Mouse (Mus musculus): ENCODE data around the gene Adamts3. TPM values are rescaled to one million over a fixed set of nuclear protein-coding genes. Genes with fewer than 3 reads are reported as not detected.

Gene Adamts3
- total RNA-seq, 2 experiments from 2014 or later = 28.9 to 40.2 TPM

- peak in 1 of 2 experiments; percentile 75 for DNase-seq (ENCODE audit: extremely low spot score in 1 of 2, low spot score in 1 of 2)
Observed at GRCm38 (mm10) chr5:89819531-89819930, 63.6 kb downstream of the Adamts3 start.

DNA sequence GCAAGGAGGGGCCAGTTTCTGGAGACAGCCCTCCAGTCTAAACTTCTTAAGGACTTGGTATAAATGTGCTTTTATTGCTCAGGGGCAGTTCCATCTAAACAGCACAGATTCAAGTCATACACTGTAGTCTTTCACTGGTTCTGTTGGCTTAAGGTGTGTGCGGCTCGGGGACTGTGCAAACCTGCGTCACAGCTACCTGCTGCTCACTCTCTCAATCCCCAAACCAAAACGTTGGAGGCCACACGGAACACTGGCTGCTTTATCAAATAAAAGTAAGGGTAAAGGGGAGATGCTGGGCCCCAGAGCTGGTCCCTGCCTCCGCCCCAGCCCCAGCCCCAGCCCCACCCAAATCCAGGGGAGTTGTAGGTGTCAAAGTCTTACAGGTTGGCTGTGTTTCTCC lies 66.5 kb downstream of the Adamts3 start:
- no peak for DNase-seq (ENCODE audit: extremely low spot score in 1 of 2, low spot score in 1 of 2)

- no peak for DNase-seq (ENCODE audit: extremely low spot score in 1 of 2, low spot score in 1 of 2)
Observed at GRCm38 (mm10) chr5:89814552-89814951, 68.6 kb downstream of the Adamts3 start.

DNA sequence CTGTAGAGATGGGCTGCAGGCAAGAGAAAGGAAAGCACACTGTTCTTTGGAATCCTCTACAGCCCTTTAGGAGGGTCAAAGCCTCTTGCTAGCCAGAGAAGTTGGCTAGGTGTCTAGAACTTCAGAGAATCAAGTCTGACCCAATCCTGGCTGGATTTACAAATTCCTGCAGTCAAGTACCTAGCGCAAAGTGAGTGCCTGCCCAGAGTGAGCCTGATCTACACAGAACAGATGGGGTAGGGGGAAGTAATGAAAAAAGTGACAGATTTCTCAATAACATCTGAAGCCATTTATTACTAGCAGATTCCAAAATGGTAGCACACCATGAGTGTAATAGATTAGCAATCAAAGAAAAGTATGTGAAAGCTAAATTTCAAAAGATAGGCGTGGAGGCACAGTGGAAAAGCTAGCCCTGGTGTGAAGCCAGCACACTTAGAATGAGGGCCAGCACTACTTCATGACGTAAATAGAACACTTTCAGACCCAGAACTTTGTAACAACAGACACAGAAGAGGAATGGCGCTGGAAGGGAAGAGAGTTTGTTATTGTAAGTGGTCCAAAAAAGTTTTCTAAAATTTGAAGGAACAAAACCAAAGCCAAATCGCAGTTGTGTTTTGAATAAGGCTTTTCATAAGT lies 82.8 kb downstream of the Adamts3 start:
- DNase-seq (ENCODE audit: extremely low spot score in 1 of 2, low spot score in 1 of 2) = no peak

GRCm38 (mm10) chr5:89793706-89794105 lies 89.4 kb downstream of the Adamts3 start:
- no peak for DNase-seq (ENCODE audit: extremely low spot score in 1 of 2, low spot score in 1 of 2)

DNA sequence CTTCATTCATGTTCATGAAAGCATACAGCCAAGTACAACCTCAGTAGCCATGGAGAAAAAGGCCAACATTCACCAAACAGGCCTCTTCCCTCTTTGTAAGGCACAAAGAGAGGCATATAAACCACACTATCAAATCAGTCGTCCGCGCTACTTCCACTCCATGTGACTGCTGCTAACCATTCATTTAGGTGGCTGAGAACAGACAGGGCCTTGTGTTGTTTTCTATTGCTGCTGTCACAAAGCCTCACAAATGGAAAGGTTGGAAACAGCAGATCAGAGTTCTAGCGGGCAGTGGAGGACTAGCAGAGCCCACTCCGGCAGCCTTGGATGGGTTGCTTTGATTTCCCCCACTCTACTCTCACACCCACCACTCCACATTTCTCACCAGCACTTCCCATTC lies 98.5 kb downstream of the Adamts3 start:
- no peak for DNase-seq (ENCODE audit: extremely low spot score in 1 of 2, low spot score in 1 of 2)

- DNase-seq (ENCODE audit: extremely low spot score in 1 of 2, low spot score in 1 of 2) = no peak
Observed at GRCm38 (mm10) chr5:89779823-89780222, 103.3 kb downstream of the Adamts3 start.

DNA sequence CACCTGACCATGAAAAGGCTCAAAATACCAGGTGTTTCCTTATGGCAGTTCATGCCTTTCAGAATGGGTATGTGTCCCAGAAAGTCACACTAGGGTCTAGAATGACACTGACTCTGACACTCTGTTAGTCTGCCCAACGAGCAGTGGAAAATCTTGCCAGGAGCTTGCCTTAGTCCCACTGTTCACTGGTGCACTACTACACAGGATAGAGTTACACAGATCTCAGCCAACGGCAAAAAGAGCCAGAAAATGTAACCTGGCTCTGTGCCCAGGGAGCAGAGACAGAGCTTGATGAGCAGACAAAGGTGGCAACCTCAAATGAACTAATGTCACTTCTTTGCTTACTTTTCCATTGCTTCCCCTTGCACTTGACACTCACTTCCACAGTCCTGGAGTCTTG lies 104.5 kb downstream of the Adamts3 start:
- no peak for DNase-seq (ENCODE audit: extremely low spot score in 1 of 2, low spot score in 1 of 2)

DNA sequence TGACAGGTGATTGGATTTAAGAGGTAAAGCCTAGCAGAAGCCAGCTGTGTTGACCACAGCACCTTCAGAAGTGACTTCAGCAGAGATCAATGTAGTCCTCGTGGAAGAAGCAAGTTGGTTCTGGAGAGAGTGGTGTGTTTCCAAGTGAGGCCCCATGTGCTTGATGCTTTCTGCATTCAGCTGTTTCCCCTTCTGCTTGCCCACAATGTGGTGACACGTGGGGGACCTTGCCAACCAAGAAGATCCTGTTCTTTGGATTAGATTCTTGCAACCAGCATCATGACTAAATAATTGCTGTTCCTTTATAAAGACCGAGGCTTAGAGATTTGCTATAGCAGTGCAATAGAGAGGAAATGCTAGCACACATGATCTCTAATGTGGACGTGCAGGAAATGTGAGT lies 105.7 kb downstream of the Adamts3 start:
- DNase-seq (ENCODE audit: extremely low spot score in 1 of 2, low spot score in 1 of 2) = no peak

- no peak for DNase-seq (ENCODE audit: extremely low spot score in 1 of 2, low spot score in 1 of 2)
Observed at GRCm38 (mm10) chr5:89770655-89771355, 112.3 kb downstream of the Adamts3 start.

GRCm38 (mm10) chr5:89763189-89764187 lies 119.6 kb downstream of the Adamts3 start:
- no peak for DNase-seq (ENCODE audit: extremely low spot score in 1 of 2, low spot score in 1 of 2)

DNA sequence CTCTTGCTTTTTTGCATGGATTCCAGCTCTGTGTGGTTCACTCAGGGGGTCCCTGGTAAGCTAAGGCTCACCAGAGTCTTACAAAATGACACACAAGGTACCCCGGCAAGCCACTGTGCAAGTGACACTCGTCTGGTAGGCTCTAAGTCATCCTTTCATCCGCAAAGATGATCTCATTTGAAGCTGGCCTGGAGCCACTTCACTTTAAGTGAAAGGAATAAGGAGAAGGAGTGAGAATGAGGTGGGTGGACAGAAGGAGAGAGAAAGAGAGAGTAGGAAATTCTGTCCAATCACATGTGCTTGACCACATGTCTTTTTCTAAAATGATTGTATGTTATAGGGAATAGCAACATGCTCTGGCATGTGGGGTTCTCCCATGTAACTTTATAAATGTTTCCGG lies 122.8 kb downstream of the Adamts3 start:
- no peak for DNase-seq (ENCODE audit: extremely low spot score in 1 of 2, low spot score in 1 of 2)

- DNase-seq (ENCODE audit: extremely low spot score in 1 of 2, low spot score in 1 of 2) = no peak
Observed at GRCm38 (mm10) chr5:89751836-89752235, 131.3 kb downstream of the Adamts3 start.

DNA sequence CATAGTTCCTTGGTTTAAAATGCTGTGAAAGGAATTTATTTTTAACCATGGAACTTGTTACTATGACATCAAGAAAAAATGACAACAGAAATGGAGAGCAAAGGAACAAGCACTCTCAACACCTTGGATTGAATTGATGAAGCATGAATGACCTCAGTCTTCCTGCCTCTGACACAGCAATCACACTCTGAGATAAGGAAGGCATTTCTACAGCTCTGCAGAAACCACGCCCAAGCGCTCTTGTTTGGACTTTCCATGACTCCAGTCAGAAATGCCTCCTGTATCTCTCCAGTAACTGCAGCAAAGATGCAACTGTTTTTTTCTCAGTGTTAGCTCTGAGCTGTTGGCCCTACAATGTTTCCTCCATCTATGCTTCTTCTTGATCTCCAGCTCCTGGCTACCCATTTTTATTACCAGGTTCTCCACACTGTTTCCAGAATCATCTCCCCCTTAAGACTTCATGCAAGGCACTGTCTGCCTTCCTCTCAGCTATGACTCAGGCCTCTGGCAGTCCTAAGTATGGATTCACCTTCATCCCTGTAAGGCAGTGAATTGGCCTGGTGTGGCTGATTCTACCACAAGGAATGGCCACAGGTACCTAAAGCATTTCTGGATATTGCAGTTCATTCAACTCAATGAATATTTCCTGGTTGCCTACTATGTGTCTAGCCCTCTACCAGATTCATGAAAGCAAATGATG lies 134.8 kb downstream of the Adamts3 start:
- no peak for DNase-seq (ENCODE audit: extremely low spot score in 1 of 2, low spot score in 1 of 2)

DNA sequence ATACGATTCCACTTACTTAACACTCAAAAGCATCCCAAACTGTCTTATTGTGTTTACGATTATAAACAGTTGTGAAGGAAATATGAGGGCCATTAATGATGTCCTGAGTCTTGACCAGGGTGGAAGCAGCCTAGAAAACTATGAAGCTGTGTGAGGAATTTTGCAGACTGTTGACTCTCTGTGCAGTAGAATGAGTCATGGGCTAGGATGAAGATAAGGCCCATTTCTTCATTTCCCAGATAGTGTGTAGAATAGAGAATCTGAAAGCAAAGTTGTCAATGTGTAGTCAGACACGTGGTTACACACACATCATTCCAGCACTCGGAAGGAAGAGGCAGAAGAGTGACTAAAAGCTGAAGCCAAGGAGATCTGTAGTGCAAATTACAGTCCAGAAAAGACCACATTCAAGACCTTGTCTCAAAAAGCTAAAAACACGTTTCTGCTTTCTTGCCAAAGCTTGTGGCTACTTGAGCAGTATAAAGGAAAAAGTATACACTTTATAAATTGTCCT lies 135.9 kb downstream of the Adamts3 start:
- no peak for DNase-seq (ENCODE audit: extremely low spot score in 1 of 2, low spot score in 1 of 2)

- DNase-seq (ENCODE audit: extremely low spot score in 1 of 2, low spot score in 1 of 2) = no peak
Observed at GRCm38 (mm10) chr5:89745112-89745511, 138.0 kb downstream of the Adamts3 start.

DNA sequence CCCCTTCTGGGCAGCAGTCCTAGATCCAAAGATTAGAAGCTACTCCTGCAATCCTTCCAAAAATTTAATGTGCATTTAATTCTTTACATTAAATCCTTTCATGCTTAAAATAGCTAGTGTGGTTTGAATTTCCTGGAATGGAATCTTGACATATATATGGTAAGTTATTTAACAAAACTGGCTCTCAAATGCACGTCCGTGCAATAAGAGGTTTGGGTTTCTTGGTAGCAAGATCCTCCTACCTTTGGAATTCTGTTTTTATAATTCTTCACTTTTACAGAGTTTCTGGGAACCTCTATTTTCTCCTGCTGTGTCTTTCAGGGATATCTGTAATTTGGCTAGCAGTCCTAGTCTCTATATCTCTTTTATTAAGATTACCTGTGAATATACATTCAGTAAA lies 148.4 kb downstream of the Adamts3 start:
- DNase-seq (ENCODE audit: extremely low spot score in 1 of 2, low spot score in 1 of 2) = no peak

DNA sequence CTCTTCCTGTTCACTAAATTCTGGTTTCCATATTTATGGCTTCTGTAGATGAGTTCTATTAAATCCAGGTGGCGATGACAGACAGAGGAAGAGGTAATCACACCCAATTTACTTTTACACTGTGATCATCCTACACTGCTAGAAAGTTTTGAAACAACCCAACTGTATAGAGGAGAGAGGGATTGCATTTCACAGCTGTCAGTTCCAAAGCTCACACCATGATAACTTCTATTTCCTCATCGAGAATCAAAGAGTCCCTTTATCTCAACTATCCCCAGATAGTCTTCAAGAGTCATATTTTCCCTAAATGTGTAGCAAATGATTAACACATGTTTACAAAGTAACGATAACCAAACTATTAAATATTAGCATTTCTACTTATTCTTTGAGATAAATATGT lies 152.7 kb downstream of the Adamts3 start:
- no peak for DNase-seq (ENCODE audit: extremely low spot score in 1 of 2, low spot score in 1 of 2)

DNA sequence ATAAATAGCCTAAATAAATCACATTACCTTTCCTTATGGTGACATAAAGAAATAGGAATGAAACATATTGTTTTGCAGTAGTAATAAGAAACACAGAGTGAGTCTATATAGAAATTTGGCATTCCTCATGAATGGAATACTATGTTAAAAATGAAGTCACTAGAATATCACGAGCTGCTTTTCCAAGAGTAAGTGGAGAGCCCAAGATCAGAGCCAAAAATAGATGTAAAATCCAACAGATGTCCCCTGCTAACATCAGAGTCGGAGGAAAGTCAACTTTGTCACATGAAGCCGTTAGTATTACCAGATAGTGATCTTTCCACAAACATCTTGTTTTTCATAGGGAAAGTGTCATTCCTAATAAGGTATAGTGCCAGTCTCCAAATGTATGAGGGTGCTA lies 155.0 kb downstream of the Adamts3 start:
- no peak for DNase-seq (ENCODE audit: extremely low spot score in 1 of 2, low spot score in 1 of 2)

DNA sequence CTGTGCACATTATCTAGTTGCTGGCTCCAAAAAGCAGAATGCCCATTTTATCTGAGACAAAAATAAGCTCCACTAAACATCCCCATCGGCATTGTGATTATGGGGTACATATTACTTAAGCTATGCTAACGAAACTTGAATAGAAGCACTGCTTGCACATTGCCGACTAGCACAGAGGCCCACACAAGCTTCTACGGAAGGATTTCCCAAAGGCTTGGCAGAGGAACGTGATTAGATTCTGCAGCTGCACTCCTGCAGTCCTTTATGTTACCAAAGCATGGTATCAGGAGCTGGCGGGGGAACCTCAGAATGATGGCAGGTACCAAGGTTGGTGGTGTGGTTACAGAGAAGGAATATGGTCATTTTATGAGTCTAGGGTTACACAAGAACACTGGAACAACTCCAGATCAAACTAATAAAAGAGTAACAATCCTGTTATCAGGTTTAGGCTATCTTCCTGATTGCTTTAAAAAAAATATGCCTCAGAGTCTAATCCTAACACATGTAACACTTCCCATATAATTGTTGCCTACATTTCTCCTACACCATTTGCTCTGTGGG lies 155.6 kb downstream of the Adamts3 start:
- DNase-seq (ENCODE audit: extremely low spot score in 1 of 2, low spot score in 1 of 2) = no peak
